Mouse (Mus musculus): ENCODE measurements around the gene Thbs3.

DNA sequence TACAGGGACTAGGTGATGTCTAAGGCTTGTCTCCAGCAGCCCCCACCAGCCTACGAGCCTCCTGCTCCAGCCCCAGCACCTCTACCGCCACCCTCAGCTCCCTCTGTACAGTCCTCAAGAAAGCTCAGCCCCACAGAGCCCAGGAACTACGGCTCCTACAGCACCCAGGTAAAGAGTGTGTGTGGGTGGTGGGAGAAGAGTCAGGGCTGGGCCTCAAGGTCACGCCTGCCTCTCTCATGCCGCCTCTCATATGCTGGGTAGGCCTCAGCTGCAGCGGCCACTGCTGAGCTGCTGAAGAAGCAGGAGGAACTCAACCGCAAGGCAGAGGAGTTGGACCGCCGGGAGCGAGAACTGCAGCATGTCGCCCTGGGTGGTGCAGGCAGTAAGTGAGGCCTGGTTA is 35.9 kb upstream of the Thbs3 start:
- TF ChIP-seq CHD2 (IDR thresholded peaks at IDR 0.05; ENCODE audit: low read length) (no peak), POLR2A (IDR thresholded peaks at IDR 0.05; ENCODE audit: low read depth, low read length) (no peak), SIN3A (IDR thresholded peaks at IDR 0.05; ENCODE audit: low read length) (no peak), GABPA (IDR thresholded peaks at IDR 0.05; ENCODE audit: insufficient replicate concordance, low read depth, low read length) (no peak), CHD1 (IDR thresholded peaks at IDR 0.05; ENCODE audit: low read depth, low read length) (no peak)

All from CH12.LX (cell line).